Mouse (Mus musculus) splenic B cell, adult 2 months (primary cell): ENCODE data around the gene Dpep1.

Source experiments
- DNase-seq: peaks from one replicate; pipeline ENCODE4 v3.0.0-alpha.2; 2011; ENCODE audit warnings: low read depth, low spot score
- H3K27me3 ChIP-seq: 2 replicates; pipeline ENCODE4 v1.6.1; 2012; ENCODE audit warnings: mild to moderate bottlenecking, low read length, moderate library complexity, mixed read lengths; ENCODE audit not compliant: control insufficient read depth, poor library complexity, insufficient read depth, severe bottlenecking
- H3K36me3 ChIP-seq: 2 replicates; pipeline ENCODE4 v1.6.1; 2012; ENCODE audit warnings: mild to moderate bottlenecking, low read length, moderate library complexity, mixed read lengths; ENCODE audit not compliant: control insufficient read depth, poor library complexity, insufficient read depth, severe bottlenecking

Gene Dpep1

GRCm38 (mm10) chr8:123185566-123186409, at the start of gene Dpep1:
Gene Dpep1 (plus strand): TSS chr8:123186242.
- DNase-seq, result no peak
- Histone ChIP-seq H3K27me3 (no peaks in the 10 kb centered on the region), H3K36me3 (no peaks in the 10 kb centered on the region)

- Histone ChIP-seq H3K36me3 (no peaks in the 10 kb centered on the region), H3K27me3 (no peaks in the 10 kb centered on the region)
- no peak for DNase-seq
These were observed 49.8 kb upstream of the Dpep1 start for GRCm38 (mm10) chr8:123136287-123136686.

- DNase-seq, result no peak
- Histone ChIP-seq H3K27me3 (no peaks in the 10 kb centered on the region), H3K36me3 (no peaks in the 10 kb centered on the region)
These were observed 48.4 kb upstream of the Dpep1 start for GRCm38 (mm10) chr8:123137645-123138077.

GRCm38 (mm10) chr8:123138741-123139140, 47.3 kb upstream of the Dpep1 start:
- H3K27me3 ChIP-seq, result no peaks in the 10 kb centered on the region
- DNase-seq, result no peak

GRCm38 (mm10) chr8:123141741-123142462, 44.1 kb upstream of the Dpep1 start:
- H3K27me3 ChIP-seq, result no peaks in the 10 kb centered on the region
- H3K36me3 ChIP-seq, result no peaks in the 10 kb centered on the region
- DNase-seq, result no peak

More at GRCm38 (mm10) chr8:123138741-123139140, 47.3 kb upstream of the Dpep1 start:
- H3K36me3 ChIP-seq, result no peaks in the 10 kb centered on the region

GRCm38 (mm10) chr8:123145279-123145678, 40.8 kb upstream of the Dpep1 start:
- Histone ChIP-seq H3K36me3 (no peaks in the 10 kb centered on the region), H3K27me3 (no peaks in the 10 kb centered on the region)
- DNase-seq, result peak; percentile 9

- Histone ChIP-seq H3K36me3 (no peaks in the 10 kb centered on the region), H3K27me3 (no peaks in the 10 kb centered on the region)
- no peak for DNase-seq
These were observed 39.7 kb upstream of the Dpep1 start for GRCm38 (mm10) chr8:123146390-123146789.

- H3K27me3 ChIP-seq, result no peaks in the 10 kb centered on the region
- H3K36me3 ChIP-seq, result no peaks in the 10 kb centered on the region
- no peak for DNase-seq
These were observed 35.3 kb upstream of the Dpep1 start for GRCm38 (mm10) chr8:123150737-123151171.

- Histone ChIP-seq H3K27me3 (no peaks in the 10 kb centered on the region), H3K36me3 (no peaks in the 10 kb centered on the region)
- no peak for DNase-seq
These were observed 30.9 kb upstream of the Dpep1 start for GRCm38 (mm10) chr8:123155177-123155576.

- no peak for DNase-seq
- no peaks in the 10 kb centered on the region for H3K36me3 ChIP-seq
- H3K27me3 ChIP-seq, result no peaks in the 10 kb centered on the region
These were observed 29.8 kb upstream of the Dpep1 start for GRCm38 (mm10) chr8:123156070-123156773.

- no peaks in the 10 kb centered on the region for H3K36me3 ChIP-seq
- DNase-seq, result no peak
- H3K27me3 ChIP-seq, result no peaks in the 10 kb centered on the region
These were observed 28.1 kb upstream of the Dpep1 start, which contains the start of gene Sult5a1 for GRCm38 (mm10) chr8:123157888-123158465. Gene Sult5a1 (minus strand): TSS chr8:123158315.

- Histone ChIP-seq H3K36me3 (no peaks in the 10 kb centered on the region), H3K27me3 (no peaks in the 10 kb centered on the region)
- no peak for DNase-seq
These were observed 4.7 kb upstream of the Dpep1 start for GRCm38 (mm10) chr8:123181391-123181790.

GRCm38 (mm10) chr8:123188006-123188405, 2.0 kb downstream of the Dpep1 start:
- Histone ChIP-seq H3K36me3 (no peaks in the 10 kb centered on the region), H3K27me3 (no peaks in the 10 kb centered on the region)
- DNase-seq, result no peak

GRCm38 (mm10) chr8:123188841-123189240, 2.8 kb downstream of the Dpep1 start:
- DNase-seq, result no peak
- H3K36me3 ChIP-seq, result no peaks in the 10 kb centered on the region
- H3K27me3 ChIP-seq, result no peaks in the 10 kb centered on the region
